Mouse (Mus musculus): ENCODE data around the gene Ptgr1. TPM values are rescaled to one million over a fixed set of nuclear protein-coding genes. Genes with fewer than 3 reads are reported as not detected.

The Ptgr1 gene
- 1 to 10 TPM; 1.6 to 1.9 TPM for total RNA-seq (2021)
- long read RNA-seq, experiment 1, partial matches to known transcripts, result 0 of 4 reads
- long read RNA-seq, experiment 1, other reads (novel, unspliced or antisense), result 0 of 4 reads
- long read RNA-seq, experiment 2, partial matches to known transcripts, result 1 of 5 reads
- long read RNA-seq, experiment 2, other reads (novel, unspliced or antisense), result 1 of 5 reads

- intact Hi-C loops (cut with DNase I), result no loop called here
- DNase-seq, result peak; percentile 73 to 76
Observed at GRCm38 (mm10) chr4:58986540-58987190, at the start of gene Ptgr1. Ptgr1 (minus strand) TSS chr4:58987119.

DNA sequence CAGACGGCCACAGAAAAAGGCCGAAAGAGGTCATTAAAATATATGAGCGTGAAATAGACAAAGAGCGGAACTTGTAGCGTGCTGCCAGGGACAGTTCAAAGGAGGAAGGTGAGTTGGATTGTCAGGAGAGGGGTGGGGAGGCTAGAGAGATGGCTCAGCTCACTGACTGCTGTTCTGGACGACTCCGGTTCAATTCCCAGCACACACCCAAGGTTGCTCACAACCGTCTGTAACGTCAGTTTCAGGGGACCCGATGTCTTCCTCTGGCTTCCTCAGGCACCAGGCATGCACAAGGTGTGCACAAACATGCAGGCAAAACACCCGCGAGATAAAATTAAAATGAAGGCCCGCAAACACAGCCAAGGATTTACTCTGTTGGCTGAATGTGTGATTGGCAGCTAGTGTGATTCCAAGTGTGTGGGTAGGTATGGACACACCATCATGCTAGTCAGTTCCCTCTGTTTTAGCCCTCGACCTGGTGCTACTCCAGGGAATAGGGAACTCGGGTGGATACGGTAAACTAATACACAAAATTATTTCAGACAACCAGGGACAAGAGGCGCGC, 48.9 kb upstream of the Ptgr1 start:
- no peak for DNase-seq
- intact Hi-C loops (cut with DNase I), result loop anchor here (1.0 to 5.0 kb wide), 2 partner anchors 34 to 52 kb away; partner anchors contain the start of gene Gm20503

DNA sequence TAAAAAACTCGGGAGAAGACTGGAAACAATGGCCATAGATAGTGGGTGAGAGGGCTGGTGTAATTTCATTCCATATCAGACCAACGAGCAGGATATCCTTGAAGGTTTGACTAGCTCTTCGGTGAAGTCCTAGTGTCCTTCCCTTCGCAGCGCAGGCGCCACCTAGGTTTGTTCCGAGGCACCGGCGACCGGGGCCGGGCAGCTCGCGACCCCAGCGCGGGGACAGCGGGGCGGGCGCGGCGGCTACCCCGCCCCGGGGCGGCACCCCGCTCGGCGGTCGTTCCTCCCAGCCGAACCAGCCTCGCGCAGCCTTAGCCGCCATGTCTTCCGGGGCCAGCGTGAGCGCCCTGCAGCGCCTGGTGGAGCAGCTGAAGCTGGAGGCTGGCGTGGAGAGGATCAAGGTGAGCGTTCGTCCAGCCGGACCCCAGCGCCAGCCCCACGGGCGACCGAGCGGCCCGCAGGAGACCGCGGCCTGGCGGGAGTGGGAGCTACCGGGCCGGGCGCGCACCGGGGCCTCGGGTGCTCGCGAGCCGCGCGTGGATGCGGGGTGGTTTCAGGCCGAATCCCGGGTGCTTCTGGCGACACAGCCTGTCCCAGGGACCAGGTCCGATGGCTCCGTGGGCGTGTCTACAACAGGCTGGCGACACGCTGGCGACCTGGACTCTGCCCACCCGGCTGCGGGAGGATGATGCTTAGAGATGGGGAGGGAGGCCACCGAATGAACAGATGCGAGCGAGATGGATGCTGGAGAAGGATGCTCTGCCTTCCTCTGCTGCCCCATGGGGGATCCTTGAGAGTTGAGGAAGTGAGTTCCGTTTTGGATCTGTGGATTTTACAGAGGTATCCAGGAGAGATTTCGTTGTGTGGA, 48.2 kb upstream of the Ptgr1 start, which contains the start of gene Gng10:
Gene Gng10, plus strand, starts transcription at position 171 of the 868 bp plus-strand sequence.
- intact Hi-C loops (cut with DNase I), result loop anchor here (5.0 kb wide), 1 partner anchor 33 kb away; the partner anchor contains the start of gene Gm20503
- peak; percentile 31 to 61 for DNase-seq

DNA sequence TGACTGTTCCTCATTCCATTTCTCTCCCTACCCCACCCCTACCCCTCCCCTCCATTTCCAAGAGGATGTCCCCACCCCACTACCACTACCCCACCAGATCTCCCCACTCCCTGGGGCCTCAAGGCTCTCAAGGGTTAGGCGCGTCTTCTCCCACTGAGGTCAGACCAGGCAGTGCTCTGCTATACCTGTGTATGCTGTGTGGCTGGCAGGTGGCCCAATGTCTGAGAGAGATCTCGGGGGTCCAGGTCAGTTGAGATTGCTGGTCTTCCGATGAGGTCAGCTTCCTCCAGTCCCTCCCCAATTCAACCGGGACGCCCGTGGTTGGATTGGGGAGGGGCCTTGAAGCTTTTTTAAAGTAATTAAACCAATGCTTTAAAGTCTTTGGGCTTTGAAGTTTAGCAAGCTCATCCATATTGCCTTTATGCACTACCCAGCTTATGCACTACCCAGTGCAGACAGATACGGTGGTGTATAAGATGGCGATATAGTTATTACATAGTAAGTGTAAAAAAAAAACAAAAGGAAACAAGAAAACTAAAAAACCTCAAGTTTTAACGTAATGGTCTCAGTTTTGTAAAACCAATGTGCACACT, 47.5 kb upstream of the Ptgr1 start:
- peak in 1 of 2 experiments; percentile 13 for DNase-seq
- intact Hi-C loops (cut with DNase I), result no loop called here

GRCm38 (mm10) chr4:59016922-59017321, 30.0 kb upstream of the Ptgr1 start:
- no peak for DNase-seq

DNA sequence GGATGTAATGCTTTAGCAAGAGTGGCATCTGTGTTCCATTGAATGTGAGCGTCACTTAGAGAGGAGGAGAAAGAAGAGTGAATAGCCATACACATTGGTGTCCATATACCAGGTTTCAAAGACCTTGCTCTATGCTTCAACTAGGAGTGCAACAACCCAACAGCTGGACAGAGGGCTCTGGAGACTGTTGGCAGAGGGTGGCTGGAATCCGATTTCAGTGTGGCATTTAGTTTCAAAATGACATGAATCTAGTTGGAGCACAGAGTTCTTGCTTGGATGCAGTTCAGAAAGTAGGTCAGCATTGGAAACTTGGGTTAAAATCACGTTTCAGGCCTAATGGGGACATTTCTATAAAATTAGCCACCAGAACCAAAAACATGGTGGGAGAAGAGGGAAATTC, 28.3 kb upstream of the Ptgr1 start:
- DNase-seq, result no peak
- intact Hi-C loops (cut with DNase I), result no loop called here

More at GRCm38 (mm10) chr4:59016922-59017321, 30.0 kb upstream of the Ptgr1 start:
- intact Hi-C loops (cut with DNase I), result no loop called here

DNA sequence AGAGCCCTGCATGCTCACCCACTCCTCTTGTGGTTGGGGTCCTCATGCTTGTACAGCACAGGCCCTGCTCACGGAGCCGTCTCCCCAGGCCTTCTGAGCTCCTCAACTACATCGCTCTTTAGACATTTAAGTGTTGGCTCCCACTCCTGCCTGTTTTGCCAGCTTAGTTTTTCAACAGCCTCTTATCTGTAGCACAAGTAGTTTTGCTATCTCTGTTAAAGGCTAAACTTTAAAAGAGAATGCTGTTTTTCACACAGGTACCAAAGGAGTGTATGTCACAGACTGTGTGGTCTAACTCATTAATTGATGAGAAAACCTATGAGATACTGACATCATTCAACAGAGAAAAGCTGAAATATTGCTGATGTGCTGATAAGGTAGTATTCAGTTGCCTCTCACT, 24.5 kb upstream of the Ptgr1 start:
- DNase-seq, result no peak
- intact Hi-C loops (cut with DNase I), result no loop called here

DNA sequence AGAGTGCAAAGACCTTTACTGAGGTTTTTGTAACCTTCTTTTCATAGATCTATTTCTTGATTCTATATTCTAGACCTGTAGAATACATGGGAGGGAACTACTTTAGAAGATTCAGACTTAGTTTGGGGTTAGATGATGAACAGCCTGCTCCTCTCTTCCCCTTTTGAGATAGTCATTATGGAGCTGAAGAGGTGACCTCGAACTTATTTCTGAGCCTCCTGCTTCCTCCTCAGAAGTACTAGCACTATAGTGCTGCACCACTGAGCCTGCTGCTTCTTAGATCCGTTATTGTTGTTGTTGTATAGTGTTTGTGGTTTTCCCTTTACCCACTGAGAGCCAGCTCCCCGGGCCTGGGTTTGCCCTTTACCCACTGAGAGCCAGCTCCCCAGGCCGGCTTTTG, 22.8 kb upstream of the Ptgr1 start:
- no peak for DNase-seq
- intact Hi-C loops (cut with DNase I), result no loop called here

- intact Hi-C loops (cut with DNase I), result no loop called here
- DNase-seq, result no peak
Observed at GRCm38 (mm10) chr4:59009186-59009585, 22.3 kb upstream of the Ptgr1 start.

DNA sequence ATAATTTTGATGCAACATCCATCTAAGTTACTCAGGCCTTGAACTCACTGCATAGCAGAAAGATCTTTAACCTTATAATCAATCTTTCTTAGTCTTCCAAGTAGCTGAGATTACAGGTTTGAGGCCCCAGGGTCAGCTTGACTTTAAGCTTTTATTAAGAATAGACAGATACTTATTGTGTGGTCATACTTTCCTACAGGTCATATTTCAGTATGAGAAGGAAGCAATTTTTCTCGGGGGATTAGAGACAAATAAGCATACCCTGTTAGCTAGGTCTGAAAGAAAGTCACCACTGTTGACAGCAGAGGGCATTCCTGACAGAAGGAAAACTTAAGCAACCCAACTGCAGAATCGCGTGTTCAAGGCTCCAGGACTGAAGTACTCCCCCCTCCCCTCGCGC, 21.1 kb upstream of the Ptgr1 start:
- intact Hi-C loops (cut with DNase I), result no loop called here
- DNase-seq, result no peak

DNA sequence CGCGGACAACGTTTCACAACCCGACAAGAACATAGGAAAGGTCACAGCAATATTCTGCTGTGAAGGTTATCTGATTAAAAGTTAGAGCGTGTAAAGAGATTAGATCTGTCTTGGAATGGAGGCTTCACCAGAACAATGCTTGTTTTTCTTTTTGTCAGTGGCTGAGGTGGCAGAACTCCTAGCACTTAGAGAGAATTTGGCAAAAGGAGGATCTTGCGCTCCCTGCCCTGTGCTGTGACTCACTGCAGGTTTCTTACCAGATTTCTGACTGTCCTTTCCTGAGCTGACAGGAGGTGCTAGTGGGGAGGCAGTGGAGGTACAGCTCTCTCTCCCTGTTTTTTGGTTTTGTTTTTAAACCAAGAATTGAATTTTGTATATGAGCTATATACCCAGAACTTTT, 20.1 kb upstream of the Ptgr1 start:
- DNase-seq, result no peak
- intact Hi-C loops (cut with DNase I), result no loop called here

GRCm38 (mm10) chr4:59006211-59006610, 19.3 kb upstream of the Ptgr1 start:
- intact Hi-C loops (cut with DNase I), result no loop called here
- no peak for DNase-seq

- intact Hi-C loops (cut with DNase I), result loop anchor here (5.0 kb wide), 1 partner anchor 33 kb away; the partner anchor contains the start of gene Gng10
- no peak for DNase-seq
Observed at GRCm38 (mm10) chr4:59003806-59004200, 16.9 kb upstream of the Ptgr1 start.

DNA sequence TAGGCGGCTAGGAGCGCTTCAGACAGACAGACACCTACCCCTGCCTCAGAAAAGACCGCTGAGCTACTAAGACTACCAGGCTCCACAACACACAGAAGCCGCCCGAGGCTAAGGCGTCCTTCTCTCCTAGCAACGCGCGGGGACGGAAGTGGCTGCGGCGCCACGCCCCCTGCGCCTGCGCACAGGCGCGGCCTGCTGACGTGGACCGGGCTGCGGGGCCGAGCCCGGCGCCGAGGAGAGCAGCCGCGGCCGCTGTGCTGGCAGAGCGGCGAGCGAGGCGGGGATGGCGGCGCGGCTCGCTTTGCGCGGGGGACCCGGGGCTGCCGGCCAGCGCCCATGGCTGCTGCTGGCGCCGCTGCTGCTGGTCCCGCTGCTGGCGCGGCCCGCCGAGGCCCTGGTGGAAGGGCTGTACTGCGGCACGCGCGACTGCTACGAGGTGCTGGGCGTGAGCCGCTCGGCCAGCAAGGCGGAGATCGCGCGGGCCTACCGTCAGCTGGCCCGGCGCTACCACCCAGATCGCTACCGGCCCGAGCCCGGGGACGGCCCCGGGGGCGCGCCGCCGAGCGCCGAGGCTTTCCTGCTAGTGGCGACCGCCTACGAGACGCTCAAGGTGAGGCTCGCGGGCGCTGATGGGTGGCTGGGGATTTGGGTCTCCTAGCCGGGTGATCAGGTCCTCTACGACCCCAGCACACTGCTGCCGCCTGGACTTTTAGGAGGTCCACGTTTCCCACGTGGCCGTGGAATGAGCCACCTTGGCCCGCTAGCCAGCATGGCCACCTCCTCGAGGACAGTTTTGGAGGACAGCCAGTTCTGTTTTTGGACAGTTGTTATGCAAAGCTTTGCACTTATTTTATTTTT, 16.3 kb upstream of the Ptgr1 start, which contains the start of gene Gm20503:
Gene Gm20503, plus strand, starts transcription at position 263 of the 858 bp plus-strand sequence.
- DNase-seq, result peak; percentile 83 to 89
- intact Hi-C loops (cut with DNase I), result loop anchor here (5.0 kb wide), 1 partner anchor 34 kb away; the partner anchor contains the start of gene Gng10

DNA sequence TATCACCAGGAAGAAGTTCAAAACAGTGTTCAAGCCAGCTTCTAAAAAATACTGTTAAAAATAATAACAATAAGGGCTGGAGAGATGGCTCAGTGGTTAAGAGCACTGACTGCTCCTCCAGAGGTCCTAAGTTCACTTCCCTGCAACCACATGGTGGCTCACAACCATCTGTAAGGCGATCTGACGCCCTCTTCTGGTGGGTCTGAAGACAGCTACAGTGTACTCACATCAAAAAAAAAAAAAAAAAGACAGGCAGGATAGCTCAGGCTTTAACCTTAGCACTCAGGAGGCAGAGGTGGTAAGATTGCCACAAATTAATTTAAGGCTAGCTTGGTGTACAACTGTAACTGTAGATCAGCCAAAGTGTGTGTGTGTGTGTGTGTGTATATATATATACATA, 13.7 kb upstream of the Ptgr1 start:
- no peak for DNase-seq
- intact Hi-C loops (cut with DNase I), result loop anchor here (5.0 kb wide), 1 partner anchor 37 kb away; the partner anchor contains the start of gene Gng10

GRCm38 (mm10) chr4:58999686-59000085, 12.8 kb upstream of the Ptgr1 start:
- peak; percentile 57 to 68 for DNase-seq
- intact Hi-C loops (cut with DNase I), result loop anchor here (2.0 to 10.0 kb wide), 3 partner anchors 15 to 145 kb away; partner anchors contain the start of gene Gng10

- DNase-seq, result no peak
- intact Hi-C loops (cut with DNase I), result loop anchor here (2.0 to 10.0 kb wide), 2 partner anchors 14 to 144 kb away; no protein-coding TSS in a partner anchor
Observed at GRCm38 (mm10) chr4:58998688-58999087, 11.8 kb upstream of the Ptgr1 start.

GRCm38 (mm10) chr4:58997081-58997480, 10.2 kb upstream of the Ptgr1 start:
- no peak for DNase-seq
- intact Hi-C loops (cut with DNase I), result loop anchor here (10.0 kb wide), 1 partner anchor 142 kb away; no protein-coding TSS in a partner anchor

DNA sequence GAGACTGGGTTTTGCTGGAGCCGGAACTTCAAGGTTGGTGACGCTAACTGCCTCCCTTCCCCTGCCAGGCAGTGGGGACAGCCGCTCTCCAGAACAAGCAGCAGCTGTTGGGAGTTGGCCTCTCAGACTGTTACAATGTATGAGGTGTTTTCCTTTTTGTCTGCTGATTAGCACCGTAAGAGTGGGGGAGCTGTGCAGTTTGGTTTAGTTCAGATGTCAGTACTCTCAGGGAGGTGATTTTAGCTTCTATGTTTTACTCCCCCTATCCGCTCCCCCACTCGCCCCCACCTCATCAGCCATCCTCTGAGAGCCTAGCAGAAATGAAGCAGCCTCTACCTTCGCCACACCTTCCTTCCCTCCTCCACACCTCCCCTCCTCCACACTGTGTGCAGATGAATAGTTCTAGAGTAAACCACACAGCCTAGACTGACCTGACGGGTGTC, 8.4 kb upstream of the Ptgr1 start:
- intact Hi-C loops (cut with DNase I), result loop anchor here (10.0 kb wide), 1 partner anchor 140 kb away; no protein-coding TSS in a partner anchor

More for the DNA sequence above, 8.4 kb upstream of the Ptgr1 start:
- no peak for DNase-seq
